Mouse (Mus musculus) urinary bladder, postnatal 14 days (tissue): ENCODE data around the gene Gramd4.
A peak's percentile ranks its signal among the peaks of the same experiment; 100 is the strongest.

Experiments used
- DNase-seq: peaks from one replicate; pipeline ENCODE4 v3.0.0; 2021; ENCODE audit warnings: low spot score

The Gramd4 gene

DNA sequence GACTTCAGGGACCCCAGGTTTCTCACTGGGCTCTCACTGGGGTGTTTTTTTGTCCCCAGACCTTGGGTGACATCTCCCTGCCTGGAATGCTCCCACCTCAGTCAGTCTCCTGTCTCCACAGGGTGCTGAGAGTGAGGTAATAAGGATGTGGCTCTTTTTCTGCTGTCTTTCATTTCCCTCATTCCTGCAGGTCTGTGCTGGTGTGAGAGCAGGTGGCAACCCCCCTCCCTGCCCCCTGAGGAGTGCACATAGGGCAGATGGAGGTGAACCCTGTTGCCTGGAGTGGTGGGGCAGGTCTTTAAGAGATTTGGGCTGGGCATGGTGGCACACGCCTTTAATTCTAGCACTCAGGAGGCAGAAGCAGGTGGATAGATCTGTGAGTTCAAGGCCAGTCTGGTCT, 13.7 kb downstream of the Gramd4 start:
- DNase-seq: no peak

DNA sequence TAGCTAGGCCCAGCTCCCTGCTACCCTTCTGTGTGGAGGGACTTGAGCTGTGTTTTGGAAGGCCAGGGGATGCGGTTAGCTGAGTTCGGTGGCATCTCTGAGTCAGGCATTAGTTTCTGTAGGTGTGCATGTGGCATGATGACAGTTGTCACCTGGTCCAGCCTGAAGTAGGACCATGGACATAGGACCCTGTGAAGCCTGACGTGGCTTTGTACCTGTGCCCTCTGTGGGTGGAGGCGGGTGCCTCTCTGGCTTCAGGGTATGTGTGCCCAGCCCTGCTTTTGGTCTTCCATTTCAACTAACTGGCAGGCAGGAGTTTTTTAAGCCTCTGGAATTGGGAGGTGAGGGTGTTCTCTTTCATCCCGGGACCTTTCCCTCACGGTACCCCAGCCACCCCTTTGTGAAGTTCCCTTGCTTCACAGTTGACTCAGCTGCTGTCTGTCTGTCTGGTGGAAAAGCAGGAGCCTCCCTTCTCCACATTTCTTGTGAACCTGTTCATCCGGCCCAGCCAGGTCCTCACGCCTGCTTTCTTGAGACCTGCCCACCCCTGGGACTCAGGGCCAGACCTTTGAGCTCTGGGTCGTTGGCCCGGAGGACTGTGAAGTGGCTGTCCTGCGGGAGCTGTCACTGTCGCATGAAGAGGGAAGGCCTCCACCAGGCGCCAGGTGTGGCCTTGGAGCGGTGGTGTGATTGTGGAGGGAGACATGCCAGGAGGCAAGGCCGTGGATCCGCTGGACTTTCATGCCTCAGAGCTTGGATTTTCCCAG, 16.9 kb downstream of the Gramd4 start:
- no peak for DNase-seq

DNA sequence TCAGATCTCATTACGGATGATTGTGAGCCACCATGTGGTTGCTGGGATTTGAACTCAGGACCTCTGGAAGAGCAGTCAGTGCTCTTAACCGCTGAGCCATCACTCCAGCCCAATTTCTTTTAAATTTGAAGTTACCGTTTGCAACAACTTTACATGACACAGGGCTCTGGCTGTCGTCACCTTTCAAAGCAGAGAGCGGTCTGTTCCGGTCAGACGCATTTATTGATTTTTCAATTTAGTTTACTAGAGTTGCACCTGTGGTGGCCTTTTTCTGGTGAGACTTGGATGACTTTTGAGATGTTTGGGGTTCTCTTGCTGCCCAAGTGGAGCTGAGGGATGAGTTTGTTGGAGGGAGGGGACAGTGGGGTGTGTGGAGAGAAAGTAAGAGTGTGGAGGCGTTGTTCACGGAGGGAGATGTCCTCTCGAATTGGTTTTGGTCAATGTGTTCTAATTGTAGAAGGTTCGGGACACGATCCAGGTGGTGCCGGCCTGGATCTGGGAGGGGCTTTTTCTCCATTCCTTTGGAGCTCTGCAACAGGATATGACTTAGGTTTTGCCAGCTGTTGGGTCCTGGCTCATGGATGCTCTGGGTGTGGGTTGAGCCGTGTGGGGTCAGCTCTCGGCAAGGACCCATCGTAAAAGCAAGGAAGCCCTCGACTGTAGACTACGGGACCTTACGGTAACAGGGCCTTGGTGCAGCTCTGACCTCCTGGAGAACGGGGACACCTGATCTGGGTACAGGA, 18.0 kb downstream of the Gramd4 start:
- DNase-seq: no peak

DNA sequence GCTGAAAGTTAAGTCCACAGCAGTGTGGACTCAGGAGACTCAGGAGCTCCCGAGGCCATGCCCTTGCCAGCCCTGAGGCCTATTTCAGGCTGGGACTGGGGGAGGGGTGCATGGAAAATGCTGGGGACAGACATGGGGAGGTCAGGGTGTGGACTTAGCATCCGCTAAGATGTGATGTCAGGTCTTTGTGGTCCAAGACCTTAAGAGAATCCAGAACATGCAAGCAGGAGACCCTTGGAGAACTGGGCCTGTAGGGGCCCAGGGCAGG, 18.5 kb downstream of the Gramd4 start:
- no peak for DNase-seq

DNA sequence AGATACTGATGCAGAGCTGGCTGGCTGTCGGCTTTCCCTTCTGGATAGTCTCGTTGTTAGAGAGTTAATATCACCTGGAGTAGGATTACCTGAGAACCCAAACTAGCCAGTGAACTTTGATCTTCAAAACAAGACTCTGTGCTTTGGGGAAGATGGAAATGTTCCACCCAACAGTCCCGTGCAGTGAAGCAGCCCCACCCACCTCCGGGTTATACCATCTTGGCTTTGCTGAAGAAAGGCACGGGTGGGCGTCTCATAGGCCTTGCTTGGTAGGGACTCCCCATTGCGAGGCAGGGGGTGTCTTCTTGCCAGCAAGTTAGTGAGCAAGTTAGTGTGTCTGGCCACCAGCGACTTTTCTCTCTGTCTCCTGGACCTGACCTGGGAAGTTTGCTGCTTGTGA, 18.9 kb downstream of the Gramd4 start:
- no peak for DNase-seq

DNA sequence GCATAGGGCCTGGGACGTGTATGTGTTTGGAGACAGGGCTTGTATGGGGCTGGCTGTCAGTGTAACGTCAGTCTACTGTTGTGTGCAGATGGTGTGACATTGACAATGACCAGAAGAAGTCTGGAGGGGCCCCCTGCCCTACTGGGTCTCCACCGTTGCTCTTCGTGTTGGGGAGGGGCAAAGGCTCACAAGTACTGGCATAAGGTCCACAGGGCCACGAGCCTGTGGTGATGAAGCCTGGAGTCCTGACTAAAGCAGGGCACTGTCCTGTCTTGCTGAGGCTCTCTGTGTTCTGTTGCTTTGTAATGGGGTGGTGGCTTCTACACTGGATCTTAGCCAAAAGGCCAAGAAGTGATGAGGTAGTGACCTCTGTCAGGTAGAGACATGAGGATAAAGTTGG, 20.4 kb downstream of the Gramd4 start:
- DNase-seq: no peak

DNA sequence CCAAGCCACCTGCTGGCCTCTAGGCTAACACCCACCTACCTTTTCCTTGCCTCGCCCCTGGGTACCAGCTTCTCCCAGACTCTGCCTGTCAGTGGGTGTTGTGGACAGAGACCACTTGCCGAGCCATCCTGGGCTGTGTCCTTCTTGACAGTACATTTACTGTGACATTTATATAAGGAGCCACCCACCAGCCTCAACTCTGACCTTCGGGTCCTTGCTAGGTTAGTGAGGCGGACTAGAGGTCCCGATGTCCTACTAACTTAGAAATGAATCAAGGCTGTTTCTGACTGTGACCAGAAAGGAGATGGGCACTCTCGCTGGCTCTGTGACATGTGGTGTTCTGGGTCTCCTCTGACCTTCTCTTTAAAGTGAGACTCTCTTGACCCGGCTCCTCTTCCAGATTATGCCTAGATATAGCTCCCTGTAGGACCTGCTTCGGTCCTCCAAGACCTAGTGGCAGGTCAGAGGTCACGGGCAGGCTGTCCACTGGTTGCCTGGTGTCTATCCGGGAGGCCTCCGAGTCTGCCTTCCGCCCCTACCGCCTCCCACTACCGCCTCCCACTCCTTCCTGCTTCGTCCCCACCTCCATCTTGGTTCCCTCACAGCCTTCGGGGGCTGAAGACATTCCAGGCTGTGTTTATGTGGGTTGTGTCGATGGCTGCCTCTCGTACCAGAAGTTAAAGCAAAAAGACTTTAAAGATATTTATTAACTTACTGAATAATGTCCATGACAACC, 21.2 kb downstream of the Gramd4 start:
- no peak for DNase-seq

DNA sequence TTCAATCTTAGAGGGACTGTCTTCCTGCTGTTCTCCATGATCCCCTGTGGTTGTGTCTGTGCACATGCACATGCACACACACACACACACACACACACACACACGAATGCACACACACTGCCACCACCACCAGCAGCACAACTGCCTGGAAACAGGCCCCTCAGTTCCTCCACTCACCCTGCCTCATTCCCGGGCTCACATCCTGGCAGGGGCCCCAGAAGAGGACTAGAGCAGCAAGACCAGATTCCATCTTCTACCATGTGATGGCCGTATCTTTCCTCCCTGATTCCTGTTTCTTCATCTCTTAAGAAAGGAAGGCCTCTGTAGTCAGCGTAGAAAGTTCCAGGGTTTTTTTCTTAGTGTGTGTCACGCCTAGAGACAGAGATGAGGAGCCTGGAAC, 22.0 kb downstream of the Gramd4 start:
- DNase-seq: peak; percentile 50

DNA sequence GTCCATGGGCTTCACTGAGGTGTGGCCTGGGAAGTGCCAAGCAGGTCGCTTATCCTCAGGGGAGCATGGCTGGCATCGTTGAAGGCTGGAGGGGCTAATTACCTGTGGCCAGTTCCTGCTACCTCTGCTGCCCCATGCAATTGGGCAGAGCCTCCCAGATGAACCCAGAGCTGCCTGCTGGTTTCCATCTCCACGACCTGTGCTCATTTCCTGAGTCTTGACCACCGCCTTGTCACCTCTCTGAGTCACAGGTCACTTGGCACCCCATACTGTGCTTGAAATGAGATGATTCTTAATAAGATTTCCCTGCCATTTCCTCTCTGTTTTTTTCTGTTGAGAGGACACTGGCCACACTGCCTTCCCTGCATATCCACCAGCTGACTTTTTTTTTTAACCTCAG, 22.4 kb downstream of the Gramd4 start:
- peak; percentile 48 for DNase-seq

DNA sequence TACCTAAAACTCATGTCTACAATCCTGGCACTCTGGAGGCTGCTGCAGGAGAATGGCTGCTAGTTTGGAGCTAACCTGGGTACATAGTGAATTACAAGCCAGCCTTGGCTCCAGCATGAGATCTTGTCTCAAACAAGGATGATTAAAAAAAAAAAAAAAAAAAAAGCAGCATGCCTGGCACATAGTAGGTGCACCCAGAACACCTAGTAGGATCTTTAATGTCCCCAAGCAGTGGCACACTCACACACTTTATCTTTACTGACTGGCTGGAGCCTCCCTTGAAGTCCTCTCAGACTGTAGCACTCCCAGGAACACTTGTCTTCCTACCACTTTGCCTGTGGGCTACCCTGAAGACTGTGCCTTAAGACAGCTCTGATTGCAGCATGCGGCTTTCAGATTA, 22.9 kb downstream of the Gramd4 start:
- no peak for DNase-seq

DNA sequence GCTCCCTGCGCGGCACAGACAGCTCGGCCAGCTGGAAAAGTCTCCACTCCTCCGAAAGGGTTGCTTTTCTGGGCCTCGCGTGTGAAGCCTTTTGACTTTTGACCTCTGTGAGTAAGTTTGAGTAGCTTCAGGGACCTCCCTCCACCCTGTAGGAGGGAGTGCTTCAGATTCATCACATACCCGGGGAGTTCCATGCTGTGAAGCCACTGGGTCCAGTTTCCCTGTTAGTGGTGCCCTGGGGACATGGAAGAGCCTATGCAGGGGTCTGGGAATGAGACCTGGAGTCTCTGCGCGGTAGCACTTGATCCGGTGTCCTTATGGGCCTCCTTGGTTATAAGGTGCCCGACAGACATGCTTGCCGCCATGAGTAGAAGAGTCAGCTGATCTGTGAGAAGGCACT, 24.2 kb downstream of the Gramd4 start:
- no peak for DNase-seq

DNA sequence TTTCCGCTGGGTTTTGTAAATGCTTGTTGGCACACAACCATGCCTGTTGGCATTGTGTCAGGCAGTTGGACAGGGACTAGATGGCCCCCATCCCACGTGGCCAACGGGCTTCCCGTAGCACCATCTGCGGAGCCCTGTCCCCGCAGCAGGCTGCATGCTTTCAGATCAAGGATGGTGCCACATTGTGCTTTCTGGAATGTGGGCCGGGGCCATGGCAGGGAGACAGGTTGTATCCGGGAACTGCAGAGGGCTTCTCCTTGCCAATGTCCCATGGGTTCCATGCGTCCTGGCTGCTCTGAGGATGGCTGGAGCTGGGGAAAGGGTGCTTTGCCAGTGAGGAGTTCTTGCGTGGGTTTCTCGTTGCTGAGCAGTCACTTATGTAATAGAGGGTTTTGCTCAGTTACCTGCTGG, 25.1 kb downstream of the Gramd4 start:
- DNase-seq: no peak

DNA sequence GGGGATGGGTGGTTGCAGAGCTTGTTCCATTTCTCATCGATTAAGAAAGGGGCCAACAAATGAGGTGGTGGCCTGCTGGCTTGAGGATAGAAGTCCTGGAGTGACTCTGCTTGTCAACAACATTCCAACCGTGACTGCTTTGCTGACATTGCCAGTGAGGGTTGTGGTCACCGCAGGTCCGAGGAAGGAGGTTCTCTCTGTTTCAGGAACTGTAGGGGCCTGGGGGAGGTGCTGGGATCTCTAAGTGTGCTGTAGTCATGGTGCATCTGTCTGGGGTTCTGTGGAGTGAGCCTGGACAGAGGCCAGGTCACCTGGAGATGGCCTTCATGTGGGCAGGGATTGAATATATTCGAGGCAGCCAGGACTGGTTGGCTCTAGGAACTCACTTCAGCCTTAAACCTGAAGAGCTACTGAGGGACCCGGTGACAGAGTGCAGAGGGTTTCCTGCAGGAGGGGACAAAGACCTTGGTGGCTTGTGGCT, 25.8 kb downstream of the Gramd4 start:
- DNase-seq: no peak

DNA sequence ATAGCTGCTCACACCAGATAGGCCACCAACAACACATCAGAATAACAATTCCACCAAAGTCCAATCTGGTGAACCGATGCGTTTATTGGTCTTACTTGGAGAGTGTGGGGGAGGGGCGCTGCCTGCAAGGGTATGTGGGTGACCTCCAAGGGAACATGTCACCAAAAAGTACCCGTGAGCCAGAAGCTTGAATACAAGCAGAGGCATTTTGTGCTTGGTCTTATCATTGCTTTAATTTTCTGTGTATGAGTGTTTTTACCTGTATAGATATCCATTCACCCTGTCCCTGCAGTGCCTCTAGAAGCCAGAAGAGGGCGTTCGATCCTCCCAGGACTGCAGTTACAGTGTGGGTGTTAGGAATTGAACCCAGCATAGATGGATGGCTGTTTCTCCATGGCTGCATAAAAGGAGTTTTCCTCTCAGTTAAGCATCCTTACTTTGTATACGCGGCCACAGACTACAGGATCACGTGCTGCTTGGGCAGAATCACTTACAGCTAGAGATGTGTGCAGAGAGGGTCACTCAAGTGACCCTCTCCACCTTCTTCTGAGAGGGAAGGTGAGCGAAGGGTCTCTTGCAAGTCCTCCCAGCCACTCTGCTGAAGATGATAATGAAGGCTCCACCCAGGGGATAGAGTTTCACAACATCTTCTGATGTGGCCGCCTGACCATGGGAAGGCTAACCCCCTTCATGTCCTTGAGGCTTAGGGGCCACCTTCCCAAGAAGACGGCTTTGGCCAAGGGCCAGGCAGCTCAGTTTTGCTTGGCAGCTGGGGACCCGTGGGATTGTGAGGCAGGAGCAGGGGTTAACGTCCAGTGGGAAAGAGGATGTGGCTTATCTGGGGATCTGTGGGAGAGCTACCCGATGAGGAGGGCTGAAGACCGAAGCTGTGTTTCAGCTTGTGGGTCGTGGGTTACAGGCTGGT, 28.1 kb downstream of the Gramd4 start:
- DNase-seq: no peak

DNA sequence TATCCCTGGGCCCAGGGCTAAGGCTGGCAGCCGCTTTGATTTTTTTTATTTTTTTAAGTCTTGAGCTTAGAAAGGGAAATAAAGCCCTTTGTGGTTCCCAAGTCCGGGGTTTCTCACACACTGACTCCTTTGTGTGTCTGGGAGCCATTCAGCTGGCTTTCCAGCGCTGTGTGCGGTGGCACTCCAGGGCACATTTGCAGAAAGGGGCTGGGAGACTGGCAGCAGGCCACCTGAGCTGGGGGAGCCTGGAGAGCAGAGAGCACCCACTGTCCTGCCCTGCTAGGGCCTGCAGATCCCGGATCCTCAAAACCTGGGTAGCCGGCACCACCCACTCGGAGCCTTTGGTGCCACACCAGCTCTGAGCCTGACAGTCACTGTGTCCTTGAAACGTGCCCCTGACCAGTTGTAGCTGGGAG, 28.8 kb downstream of the Gramd4 start:
- no peak for DNase-seq

DNA sequence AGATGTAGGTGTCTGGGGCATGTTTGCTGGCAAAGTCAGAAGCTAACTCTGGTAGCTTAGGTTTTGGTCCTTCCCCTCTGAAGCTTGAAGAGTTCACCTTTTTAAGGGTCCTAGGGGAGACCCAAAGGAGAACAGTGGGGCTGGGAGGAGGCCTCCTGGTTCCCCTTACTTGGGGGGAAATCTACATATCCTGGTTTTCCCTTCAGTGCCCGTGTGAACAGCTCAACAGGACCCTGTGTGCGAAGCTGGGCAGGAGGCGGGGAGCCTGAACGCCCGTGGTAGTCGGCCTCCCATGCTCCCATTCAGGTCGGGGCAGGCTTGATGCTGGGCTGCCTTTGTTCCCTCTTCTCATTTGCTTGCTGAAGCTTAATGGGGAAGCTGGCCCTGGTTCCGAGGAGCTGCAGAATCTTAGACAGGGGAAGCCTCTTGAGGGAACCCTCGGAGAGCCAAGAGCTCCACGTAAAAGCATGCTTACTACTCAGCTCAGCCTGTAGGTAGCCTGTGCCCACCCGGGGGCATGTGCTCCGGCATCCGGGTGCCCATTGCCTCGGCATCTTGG, 30.2 kb downstream of the Gramd4 start:
- DNase-seq: no peak

DNA sequence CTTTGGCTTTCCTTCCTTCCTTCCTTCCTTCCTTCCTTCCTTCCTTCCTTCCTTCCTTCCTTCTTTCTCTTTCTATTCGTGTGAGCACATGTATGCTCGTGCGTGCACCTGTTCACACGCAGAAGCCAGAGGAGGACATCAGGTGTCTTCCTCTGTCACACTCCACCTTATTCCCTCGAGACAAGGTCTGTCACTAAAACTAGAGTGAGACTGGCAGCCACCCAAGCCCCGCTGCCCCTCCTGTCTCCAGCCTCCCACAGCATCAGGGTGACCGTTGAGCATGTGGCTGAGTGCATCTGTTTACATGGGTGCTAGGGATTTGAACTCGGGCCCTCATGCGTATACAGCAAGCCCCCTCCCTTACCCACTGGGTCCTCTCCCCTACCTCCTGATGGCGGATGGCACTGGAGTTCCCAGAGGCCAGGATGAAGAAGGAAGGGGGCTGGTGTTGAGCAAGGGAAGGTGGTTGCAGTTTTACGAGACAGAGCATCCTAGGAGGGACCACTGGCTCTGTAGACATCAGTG, 30.8 kb downstream of the Gramd4 start:
- DNase-seq: no peak

DNA sequence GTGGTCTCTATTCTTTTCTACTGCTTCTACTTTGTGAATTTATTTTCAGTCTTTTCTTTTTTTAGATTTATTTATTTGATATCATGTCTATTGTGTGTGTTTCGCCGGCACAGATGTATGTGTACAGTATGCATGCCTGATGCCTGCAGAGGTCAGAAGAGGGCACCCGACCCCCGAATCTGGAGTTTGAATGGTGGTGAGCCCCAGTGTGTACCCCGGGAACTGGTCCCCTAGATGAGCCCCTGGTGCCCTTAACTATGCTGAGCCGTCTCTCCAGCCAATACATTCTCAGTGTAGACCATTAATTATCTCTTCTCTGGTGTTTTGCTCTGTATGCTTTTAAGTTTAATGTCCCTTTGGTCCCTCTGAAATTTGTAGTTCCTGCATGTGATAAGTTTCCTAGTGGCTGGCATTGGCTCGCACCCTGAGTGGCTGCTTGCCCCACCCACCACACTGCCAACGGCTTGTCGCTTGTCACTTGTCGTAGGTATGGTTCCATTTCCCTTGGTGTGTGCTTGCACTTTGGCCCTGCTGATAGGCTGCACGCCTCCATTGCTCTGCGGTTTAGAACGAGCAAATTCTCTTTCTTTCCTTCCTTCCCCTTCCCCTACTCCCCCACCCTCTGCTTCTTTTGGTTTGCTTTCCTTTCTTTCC, 31.7 kb downstream of the Gramd4 start:
- no peak for DNase-seq

DNA sequence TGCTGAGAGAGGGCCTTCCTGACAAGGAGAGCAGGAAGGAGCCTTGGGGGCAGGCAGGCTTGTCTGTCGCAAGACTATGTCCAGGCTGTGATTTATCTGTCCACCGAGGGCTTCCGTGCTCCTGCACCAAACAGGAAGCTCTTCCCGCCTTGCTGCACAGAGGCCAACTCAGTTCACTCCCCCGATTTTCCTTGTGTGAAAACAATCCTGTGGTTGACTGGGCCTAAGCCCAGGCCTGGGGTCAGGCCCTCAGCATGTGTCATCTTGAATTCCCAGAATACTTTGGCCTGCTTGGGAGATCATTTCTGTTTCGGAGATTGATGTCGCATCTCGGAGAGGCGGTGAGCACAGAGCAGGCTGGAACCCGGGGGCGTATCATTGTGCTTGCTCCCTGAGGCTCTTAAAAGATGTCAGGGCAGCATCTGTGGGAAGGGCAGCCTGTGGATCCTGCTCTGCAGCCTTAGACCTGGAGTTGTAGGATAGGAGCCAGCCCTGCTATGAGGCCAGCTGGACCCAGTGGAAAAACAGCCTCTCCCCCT, 32.6 kb downstream of the Gramd4 start:
- peak; percentile 74 for DNase-seq

DNA sequence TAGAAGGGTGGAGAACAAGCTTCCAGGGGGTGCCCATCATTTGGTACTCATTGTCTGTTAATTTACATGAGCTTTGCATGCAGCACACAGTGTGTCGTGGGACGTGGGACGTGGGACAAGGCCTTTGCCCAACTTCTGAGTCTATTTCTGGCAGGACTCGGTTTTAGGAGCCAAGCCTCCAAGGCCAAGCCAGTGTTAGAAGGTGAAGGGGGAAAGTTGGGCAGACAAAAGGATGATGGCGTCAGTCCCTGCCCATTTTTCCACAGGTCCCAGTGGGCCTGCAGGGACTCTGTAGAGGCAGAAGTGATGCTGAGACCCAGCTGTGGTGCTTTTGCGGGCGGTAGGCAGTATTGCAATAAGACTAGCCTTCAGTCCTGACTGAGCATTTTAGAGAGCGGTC, 33.1 kb downstream of the Gramd4 start:
- DNase-seq: no peak
